Mouse (Mus musculus): ENCODE data around the gene Olfr869.

- TF ChIP-seq POLR2A (IDR thresholded peaks at IDR 0.05; ENCODE audit: control insufficient read depth in 1 of 2, insufficient read depth in 1 of 2, low read depth in 1 of 2, low read length in 2 of 2, poor library complexity in 1 of 2) (no peak), TBP (IDR thresholded peaks at IDR 0.05; ENCODE audit: low read depth, low read length) (no peak), CTCF (IDR thresholded peaks at IDR 0.05 in 2 of 3, conservative IDR thresholded peaks at IDR 0.05 in 1 of 3; ENCODE audit: control insufficient read depth in 1 of 3, insufficient read depth in 1 of 3, low read depth in 2 of 3, low read length in 3 of 3, poor library complexity in 1 of 3, severe bottlenecking in 1 of 3) (no peak), USF1 (IDR thresholded peaks at IDR 0.05; ENCODE audit: low read depth, low read length) (no peak), TAL1 (IDR thresholded peaks at IDR 0.05; ENCODE audit: low read length) (no peak), GATA1 (IDR thresholded peaks at IDR 0.05; ENCODE audit: low read depth, low read length) (no peak)
Measured at GRCm38 (mm10) chr9:20179463-20179862, 50.7 kb downstream of the Olfr869 start.

Measured in MEL (cell line).